Mouse (Mus musculus): ENCODE data around the gene Usp54.

The Usp54 gene

GRCm38 (mm10) chr14:20640644-20641437 is at the start of gene Usp54:
Usp54 (minus strand) TSS chr14:20641063.
- DNase-seq: peak; percentile 96

- DNase-seq: no peak
Measured at GRCm38 (mm10) chr14:20689009-20689408, 48.1 kb upstream of the Usp54 start.

GRCm38 (mm10) chr14:20686576-20686975 is 45.7 kb upstream of the Usp54 start:
- DNase-seq: no peak

- DNase-seq: no peak
Measured at GRCm38 (mm10) chr14:20682498-20682897, 41.6 kb upstream of the Usp54 start.

GRCm38 (mm10) chr14:20681742-20682141 is 40.9 kb upstream of the Usp54 start:
- no peak for DNase-seq

GRCm38 (mm10) chr14:20677906-20678305 is 37.0 kb upstream of the Usp54 start:
- DNase-seq: no peak

GRCm38 (mm10) chr14:20674064-20674833 is 33.4 kb upstream of the Usp54 start, which contains the start of gene Sec24c:
Sec24c (plus strand) TSS chr14:20674308.
- DNase-seq: peak; percentile 95

GRCm38 (mm10) chr14:20673735-20674063 is 32.8 kb upstream of the Usp54 start:
- peak; percentile 56 for DNase-seq

- DNase-seq: no peak
Measured at GRCm38 (mm10) chr14:20672990-20673389, 32.1 kb upstream of the Usp54 start.

GRCm38 (mm10) chr14:20668154-20668810 is 27.4 kb upstream of the Usp54 start, which contains the start of gene Synpo2l:
Synpo2l (minus strand) TSS chr14:20668354.
- DNase-seq: no peak

GRCm38 (mm10) chr14:20667469-20667868 is 26.6 kb upstream of the Usp54 start:
- DNase-seq: no peak

- no peak for DNase-seq
Measured at GRCm38 (mm10) chr14:20664436-20664835, 23.6 kb upstream of the Usp54 start.

- DNase-seq: no peak
Measured at GRCm38 (mm10) chr14:20663601-20664000, 22.7 kb upstream of the Usp54 start.

- DNase-seq: no peak
Measured at GRCm38 (mm10) chr14:20662740-20663139, 21.9 kb upstream of the Usp54 start.

GRCm38 (mm10) chr14:20661661-20662331 is 20.9 kb upstream of the Usp54 start:
- peak; percentile 28 for DNase-seq

- DNase-seq: peak; percentile 94
Measured at GRCm38 (mm10) chr14:20660827-20661660, 20.2 kb upstream of the Usp54 start.

GRCm38 (mm10) chr14:20659687-20660086 is 18.8 kb upstream of the Usp54 start:
- DNase-seq: no peak

- no peak for DNase-seq
Measured at GRCm38 (mm10) chr14:20658902-20659301, 18.0 kb upstream of the Usp54 start.

GRCm38 (mm10) chr14:20658326-20658725 is 17.5 kb upstream of the Usp54 start:
- DNase-seq: no peak

GRCm38 (mm10) chr14:20656361-20656760 is 15.5 kb upstream of the Usp54 start, which contains the start of gene Myoz1:
Myoz1 (minus strand) TSS chr14:20656540.
- DNase-seq: no peak

- DNase-seq: no peak
Measured at GRCm38 (mm10) chr14:20655731-20656130, 14.9 kb upstream of the Usp54 start.

Measured in cerebellum, adult 11 months (tissue).